Comparison of ENCODE assay signal across 9 mouse cellular contexts in the genomic region with DNA sequence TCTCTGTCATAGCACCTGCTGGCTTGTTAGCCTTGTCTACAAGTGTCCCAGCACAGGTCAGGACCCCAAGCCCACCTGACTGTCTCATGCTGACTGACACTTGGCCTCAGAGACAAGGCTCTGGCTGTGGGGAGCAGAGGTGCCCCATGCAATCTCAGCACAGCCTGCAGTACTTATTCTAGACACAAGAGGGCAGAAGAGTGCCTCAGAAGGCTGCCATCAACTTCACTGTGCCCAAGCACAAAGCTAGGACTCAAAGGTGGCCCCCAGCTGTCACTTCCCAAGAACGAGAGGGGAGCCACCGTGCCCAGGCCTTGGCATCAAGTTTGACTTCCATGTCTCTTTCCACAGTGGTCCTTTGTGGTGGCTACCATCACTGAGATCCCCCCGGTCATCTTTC. TPM values are rescaled to one million over a fixed set of nuclear protein-coding genes. Genes with fewer than 3 reads are reported as not detected.
A peak's percentile ranks its signal among the peaks of the same experiment; 100 is the strongest.
DNase-seq lines count a peak whose midpoint lies in the region; ATAC-seq lines count a peak whose summit lies in the region.
"Had no signal": no experiment of that assay in that cellular context is flagged by ENCODE, and none has a peak within 500 bp of the region (broad histone marks: within the 10 kb centered on the region; RNA-seq: fewer than 3 reads in every experiment).

No protein-coding gene starts in this region.

- no peak overlapping the region for H3K9ac ChIP-seq in forebrain, embryonic 11.5 days (ENCODE audit: low read length)
- H3K9ac ChIP-seq: lung, embryonic 15.5 days had no signal

- H3K4me2 ChIP-seq in forebrain, embryonic 11.5 days (ENCODE audit: low read depth, low read length, severe bottlenecking) = no peak overlapping the region
- H3K4me2 ChIP-seq: lung, embryonic 15.5 days had no signal

- 36% methylated on average over 3 of the region's 3 CpGs for WGBS in forebrain, embryonic 11.5 days
- WGBS in hindbrain, embryonic 10.5 days = 38% methylated on average over 3 of the region's 3 CpGs
- 36% methylated on average over 3 of the region's 3 CpGs for WGBS in midbrain, embryonic 10.5 days

- intact Hi-C loops in left cerebral cortex, postnatal 10 days (cut with DNase I) = loop anchor here (1.0 kb wide), 1 partner anchor 112 kb away; no protein-coding TSS in a partner anchor

- no peak for ATAC-seq in CD4-positive, CD25-positive, alpha-beta regulatory T cell, adult 4 months
- ATAC-seq in forebrain, embryonic 11.5 days (replicated peaks; ENCODE audit: low FRiP score) = peak; percentile 45; the same call in 1 of the 2 replicates

- H3K36me3 ChIP-seq in forebrain, embryonic 11.5 days (ENCODE audit: control insufficient read depth, insufficient read depth, low read length) = no peaks in the 10 kb centered on the region; the same call in 1 of the 2 replicates
- peaks cover 17% of the 10 kb centered on the region for H3K36me3 ChIP-seq in hindbrain, embryonic 10.5 days
- peaks cover 15% of the 10 kb centered on the region for H3K36me3 ChIP-seq in midbrain, embryonic 10.5 days
- H3K36me3 ChIP-seq: lung, embryonic 15.5 days had no signal

- peak; percentile 79 for DNase-seq in CD4-positive, CD25-positive, alpha-beta regulatory T cell, adult 2 months (ENCODE audit: low read depth, low spot score)
- DNase-seq in c-Kit-positive CD71-negative TER-119-negative erythroid progenitor cells, embryonic 14.5 days (ENCODE audit: low read depth) = peak; percentile 50
- peak; percentile 82 for DNase-seq in forebrain, embryonic 11.5 days (ENCODE audit: low spot score)
- peak; percentile 73 for DNase-seq in hindbrain, embryonic 10.5 days (ENCODE audit: low spot score)
- DNase-seq in left cerebral cortex, postnatal 10 days (ENCODE audit: extremely low spot score in 1 of 2, low spot score in 2 of 2) = peak; percentile 68 to 74
- DNase-seq in midbrain, embryonic 10.5 days (ENCODE audit: low spot score) = peak; percentile 70
- peak; percentile 45 to 61 for DNase-seq in right cerebral cortex, postnatal 36 days (ENCODE audit: low spot score in 2 of 2)

- H3K4me1 ChIP-seq in forebrain, embryonic 11.5 days (replicated peaks; ENCODE audit: control insufficient read depth, insufficient read depth, low read length) = no peaks in the 10 kb centered on the region
- peaks cover 28% of the 10 kb centered on the region for H3K4me1 ChIP-seq in hindbrain, embryonic 10.5 days (replicated peaks)
- H3K4me1 ChIP-seq in midbrain, embryonic 10.5 days = peaks cover 26% of the 10 kb centered on the region
- H3K4me1 ChIP-seq: lung, embryonic 15.5 days had no signal

- H3K27ac ChIP-seq in forebrain, embryonic 11.5 days (ENCODE audit: low read depth, low read length) = no peak overlapping the region
- 0 out of 2 replicates have a peak overlapping the region, but pooled peaks have one; percentile 30 for H3K27ac ChIP-seq in hindbrain, embryonic 10.5 days
- peak overlapping the region; percentile 42 for H3K27ac ChIP-seq in midbrain, embryonic 10.5 days (replicated peaks)
- H3K27ac ChIP-seq: lung, embryonic 15.5 days had no signal

- no peak overlapping the region for H3K4me3 ChIP-seq in forebrain, embryonic 11.5 days (ENCODE audit: low read depth, low read length)
- no peak overlapping the region for H3K4me3 ChIP-seq in hindbrain, embryonic 10.5 days
- H3K4me3 ChIP-seq in midbrain, embryonic 10.5 days = no peak overlapping the region
- H3K4me3 ChIP-seq: lung, embryonic 15.5 days had no signal

- H3K9me3 ChIP-seq in forebrain, embryonic 11.5 days (ENCODE audit: control insufficient read depth, low read length) = no peaks in the 10 kb centered on the region
- H3K9me3 ChIP-seq in hindbrain, embryonic 10.5 days = no peaks in the 10 kb centered on the region
- H3K9me3 ChIP-seq in midbrain, embryonic 10.5 days (replicated peaks) = no peaks in the 10 kb centered on the region
- H3K9me3 ChIP-seq: lung, embryonic 15.5 days had no signal

- H3K27me3 ChIP-seq in forebrain, embryonic 11.5 days (ENCODE audit: control insufficient read depth, insufficient read depth, low read length) = no peaks in the 10 kb centered on the region
- H3K27me3 ChIP-seq in hindbrain, embryonic 10.5 days (ENCODE audit: insufficient read depth, poor library complexity, severe bottlenecking) = no peaks in the 10 kb centered on the region
- no peaks in the 10 kb centered on the region for H3K27me3 ChIP-seq in midbrain, embryonic 10.5 days (ENCODE audit: low read depth, poor library complexity, severe bottlenecking)
- H3K27me3 ChIP-seq: lung, embryonic 15.5 days had no signal

RNA-seq across cellular contexts. Expression of gene Hdac11, which starts 8.7 kb away (rescaled TPM):
- polyA plus RNA-seq in CD4-positive, CD25-positive, alpha-beta regulatory T cell, adult 4 months (2017; shearing (Covaris generic)) = 1 to 10 TPM; 1.5 to 2.0 TPM
- 12.5 and 14.5 TPM in 2 replicates for polyA plus RNA-seq in forebrain, embryonic 11.5 days (2014; fragmentation: Nextera tagmentation; extraction: Ambion mirVana)
- polyA plus RNA-seq in hindbrain, embryonic 10.5 days (2016; fragmentation: Nextera tagmentation; extraction: Ambion mirVana) = 12.3 and 15.6 TPM in 2 replicates
- 100 to 1,000 TPM; 111 to 117 TPM for total RNA-seq in left cerebral cortex, postnatal 10 days (2021)
- 9.4 and 12.0 TPM in 2 replicates for polyA plus RNA-seq in midbrain, embryonic 10.5 days (2016; fragmentation: Nextera tagmentation; extraction: Ambion mirVana)

RNA-seq across cellular contexts. Expression of gene Fbln2, which starts 47.0 kb away (rescaled TPM):
- polyA plus RNA-seq in CD4-positive, CD25-positive, alpha-beta regulatory T cell, adult 4 months (2017; shearing (Covaris generic)) = under 1 TPM; 0.86 to 0.90 TPM
- polyA plus RNA-seq in forebrain, embryonic 11.5 days (2014; fragmentation: Nextera tagmentation; extraction: Ambion mirVana) = 38.9 and 42.4 TPM in 2 replicates
- polyA plus RNA-seq in hindbrain, embryonic 10.5 days (2016; fragmentation: Nextera tagmentation; extraction: Ambion mirVana) = 28.5 and 32.2 TPM in 2 replicates
- total RNA-seq in left cerebral cortex, postnatal 10 days (2021) = 10 to 100 TPM in 1 of 2 experiments, 1 to 10 TPM in 1; 9.8 to 10.9 TPM
- polyA plus RNA-seq in midbrain, embryonic 10.5 days (2016; fragmentation: Nextera tagmentation; extraction: Ambion mirVana) = 24.2 and 31.5 TPM in 2 replicates

RNA-seq across cellular contexts. Expression of gene Nup210, which starts 48.6 kb away (rescaled TPM):
- polyA plus RNA-seq in CD4-positive, CD25-positive, alpha-beta regulatory T cell, adult 4 months (2017; shearing (Covaris generic)) = 100 to 1,000 TPM in 1 of 2 experiments, 10 to 100 TPM in 1; 86.2 to 109 TPM
- 31.9 and 37.4 TPM in 2 replicates for polyA plus RNA-seq in forebrain, embryonic 11.5 days (2014; fragmentation: Nextera tagmentation; extraction: Ambion mirVana)
- 24.0 and 28.8 TPM in 2 replicates for polyA plus RNA-seq in hindbrain, embryonic 10.5 days (2016; fragmentation: Nextera tagmentation; extraction: Ambion mirVana)
- 10 to 100 TPM; 35.6 to 36.7 TPM for total RNA-seq in left cerebral cortex, postnatal 10 days (2021)
- polyA plus RNA-seq in midbrain, embryonic 10.5 days (2016; fragmentation: Nextera tagmentation; extraction: Ambion mirVana) = 26.2 and 29.7 TPM in 2 replicates

Comparison
In these comparisons a context has a peak if more than half of its experiments do, and no peak if none do; other contexts are left out.
1. RNA of gene Fbln2, which starts 47.0 kb away (polyA plus RNA-seq): 38.9 to 42.4 TPM in forebrain, embryonic 11.5 days, 28.5 to 32.2 TPM in hindbrain, embryonic 10.5 days and 24.2 to 31.5 TPM in midbrain, embryonic 10.5 days; 0.86 to 0.90 TPM in CD4-positive, CD25-positive, alpha-beta regulatory T cell, adult 4 months; every median in the first group is over 10 times any median in the second.
2. Peak in every context shown above with its lines, with median percentiles within 50 percentile points of each other: DNase-seq.